Mouse (Mus musculus): Measurements from ENCODE around the gene Pah. TPM values are rescaled to one million over a fixed set of nuclear protein-coding genes. Genes with fewer than 3 reads are reported as not detected.

Gene Pah
- 1 to 10 TPM; 1.5 to 1.8 TPM for total RNA-seq (2021)

DNA sequence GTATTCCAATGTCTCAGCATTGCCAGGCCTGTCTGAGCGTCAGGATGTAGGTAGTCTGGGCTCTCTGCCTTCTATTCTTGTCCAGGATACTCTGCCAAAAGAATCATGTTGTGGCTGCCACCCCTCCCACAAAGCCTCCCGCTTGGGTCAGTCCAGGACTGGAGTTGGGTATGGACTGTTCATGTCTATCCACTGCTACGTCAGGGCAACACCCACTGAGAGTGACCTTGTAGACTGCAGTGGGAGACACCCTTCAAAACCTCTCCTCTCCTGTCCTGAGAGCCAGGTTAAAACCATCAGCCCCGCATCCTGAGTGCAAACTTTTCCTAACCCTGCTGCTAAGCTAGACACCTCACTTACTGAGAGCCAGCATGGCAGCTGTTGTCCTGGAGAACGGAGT lies at the start of gene Pah:
Gene Pah, plus strand, starts transcription at position 150 of the 400 bp plus-strand sequence.
- intact Hi-C loops (cut with DNase I): no loop called here
- DNase-seq (ENCODE audit: low spot score): no peak

DNA sequence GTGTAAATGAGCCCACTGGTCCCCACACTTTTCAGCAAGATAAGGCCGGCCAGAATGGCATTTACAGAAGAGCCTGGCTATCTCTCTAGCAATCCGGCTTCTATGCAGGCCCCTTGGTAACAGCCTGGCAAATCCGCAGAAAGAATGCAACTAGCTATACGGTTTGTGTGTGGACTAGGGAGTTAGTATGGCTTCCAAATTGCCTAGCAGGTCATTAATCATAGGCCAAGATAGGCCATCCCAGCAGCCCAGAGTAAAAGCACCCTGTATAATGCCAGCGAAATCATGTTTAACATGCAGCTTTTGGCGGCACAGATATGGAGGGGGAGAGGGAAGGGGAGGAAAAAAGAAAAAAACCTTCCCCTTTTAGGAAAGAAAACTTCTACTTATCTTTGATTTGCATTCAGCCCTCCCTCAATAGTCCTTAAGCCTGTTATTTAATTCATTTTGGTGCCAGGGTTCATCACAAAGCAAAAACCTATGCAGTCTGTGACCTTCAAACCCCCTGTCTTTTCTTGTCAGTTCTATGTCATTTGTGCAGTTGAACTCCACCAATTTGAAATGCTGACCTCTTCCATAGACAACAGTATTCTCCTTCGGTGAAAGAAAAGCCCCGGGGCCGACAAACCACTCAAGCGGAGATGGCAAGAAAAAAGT lies 48.0 kb upstream of the Pah start:
- intact Hi-C loops (cut with DNase I): no loop called here
- no peak for DNase-seq (ENCODE audit: low spot score)

DNA sequence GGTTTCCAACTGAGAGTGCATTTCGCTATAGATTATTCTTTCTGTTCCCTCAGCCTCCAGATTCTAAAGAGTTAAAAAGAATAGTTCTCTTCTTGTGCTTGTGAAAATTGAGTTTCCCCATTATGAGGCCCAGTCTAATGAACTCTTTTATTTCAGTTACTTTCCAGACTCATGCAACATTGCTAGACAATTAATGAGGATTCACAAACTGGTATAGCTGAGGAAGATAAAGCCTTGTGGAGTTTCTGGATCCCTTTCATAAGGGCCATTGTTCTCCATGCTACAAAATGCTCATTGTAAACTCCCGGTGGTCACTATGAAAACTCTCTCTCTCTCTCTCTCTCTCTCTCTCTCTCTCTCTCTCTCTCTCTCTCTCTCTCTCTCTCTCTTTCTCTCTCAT lies 46.6 kb upstream of the Pah start:
- DNase-seq (ENCODE audit: low spot score): no peak
- intact Hi-C loops (cut with DNase I): no loop called here

DNA sequence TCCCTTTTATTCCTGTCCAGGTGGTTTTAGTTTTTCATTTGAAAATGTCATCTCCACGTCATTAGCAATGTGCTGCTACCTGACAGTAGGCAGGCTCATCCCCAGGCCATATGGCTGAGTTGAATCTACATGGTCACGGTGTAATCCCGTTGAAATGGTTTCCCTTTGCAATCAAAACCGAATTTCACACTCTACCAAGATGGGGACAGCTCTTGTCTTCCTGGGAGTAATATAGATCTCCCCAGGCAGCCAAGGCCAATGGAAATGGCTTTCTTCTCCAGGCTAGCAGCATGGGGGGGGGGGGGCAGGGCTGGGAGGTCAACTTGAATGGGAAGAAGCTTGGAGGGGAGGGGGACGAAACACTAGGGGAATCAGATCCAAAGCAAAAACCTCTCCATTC lies 43.7 kb upstream of the Pah start:
- intact Hi-C loops (cut with DNase I): no loop called here
- no peak for DNase-seq (ENCODE audit: low spot score)

DNA sequence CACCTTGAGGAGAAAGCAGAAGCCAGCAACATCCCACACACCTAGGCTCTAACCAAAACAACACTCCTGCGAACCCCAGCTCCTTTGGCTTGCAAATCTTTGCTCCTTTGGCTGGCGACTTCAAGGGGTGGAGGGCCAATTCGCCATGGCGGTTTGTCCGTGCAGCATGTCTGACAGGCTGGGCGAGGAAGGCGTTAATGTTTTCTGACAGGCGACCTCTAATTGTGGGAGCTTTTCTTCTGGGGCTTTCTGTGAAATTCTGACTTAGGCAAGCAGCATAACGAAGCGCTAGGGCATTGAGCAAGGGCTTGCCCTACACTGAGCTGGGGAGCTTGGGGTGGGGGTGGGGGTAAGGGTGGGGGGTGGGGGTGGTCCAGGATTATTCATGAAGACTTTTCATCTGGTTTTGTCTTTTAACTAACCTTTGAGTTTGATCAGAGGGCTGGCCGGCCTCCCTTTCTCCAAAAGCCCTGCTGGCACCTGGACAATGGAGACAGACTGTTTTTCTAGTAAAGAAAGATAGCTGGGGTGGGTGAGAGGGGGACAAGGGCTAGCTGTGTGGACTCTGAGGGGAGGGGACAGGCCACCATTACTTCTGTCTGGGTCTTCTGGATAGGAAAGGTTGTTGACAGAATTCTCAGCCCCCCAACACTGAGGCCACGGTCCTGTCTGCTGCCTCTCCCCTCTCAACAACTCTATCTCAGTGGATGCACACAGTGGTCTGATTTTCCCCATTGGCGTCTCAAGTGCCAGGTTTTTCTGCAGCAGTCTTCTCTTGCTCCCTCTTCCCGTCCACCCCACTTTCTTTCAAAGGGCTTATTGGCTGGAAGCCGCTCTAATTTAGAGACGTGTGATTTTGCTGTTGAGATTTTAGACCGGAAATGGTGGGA lies 36.5 kb upstream of the Pah start:
- DNase-seq (ENCODE audit: low spot score): no peak
- intact Hi-C loops (cut with DNase I): no loop called here

DNA sequence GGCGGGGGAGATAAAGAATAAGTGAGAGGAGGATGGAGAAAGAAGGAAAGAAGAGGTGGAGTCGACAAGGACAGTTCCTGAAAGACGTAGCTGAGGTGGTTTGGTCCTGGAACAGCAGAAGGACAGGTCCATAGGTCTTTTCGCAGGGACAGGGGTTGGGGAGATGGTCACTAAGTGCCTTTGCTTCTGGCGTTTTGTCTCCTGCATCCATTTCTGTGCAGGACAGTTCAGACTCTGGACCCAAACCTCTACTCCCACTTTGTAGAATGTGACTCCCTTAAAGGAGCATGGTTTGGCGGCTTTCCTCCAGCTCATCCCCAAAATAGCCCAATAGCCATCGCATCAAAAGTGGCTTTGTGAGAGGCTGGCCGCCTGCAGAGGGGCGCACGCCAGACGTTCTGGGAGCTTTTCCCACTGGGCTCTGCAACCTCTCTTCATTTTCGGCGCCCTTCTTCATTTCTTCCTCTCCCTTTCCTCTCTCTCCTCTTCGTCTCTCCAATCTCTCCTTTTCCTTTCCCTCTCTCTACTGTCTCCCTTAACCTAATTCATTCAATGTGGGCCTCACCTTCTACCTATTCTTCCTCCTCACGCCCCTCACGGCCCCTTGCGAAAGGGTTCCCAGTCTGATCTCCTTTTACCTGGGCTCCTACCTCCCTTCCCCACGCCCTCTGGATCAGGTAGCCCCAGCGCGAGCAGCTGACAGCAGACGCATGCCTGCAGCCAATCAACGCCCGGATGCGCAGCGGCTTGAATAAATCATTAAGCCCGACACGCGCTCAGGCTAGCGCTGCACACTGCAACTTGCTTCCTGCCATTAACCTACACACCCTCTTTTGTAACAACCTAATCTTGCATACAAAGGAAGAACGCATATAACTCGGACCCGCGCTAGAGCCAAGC lies 35.6 kb upstream of the Pah start:
- no peak for DNase-seq (ENCODE audit: low spot score)
- intact Hi-C loops (cut with DNase I): no loop called here

DNA sequence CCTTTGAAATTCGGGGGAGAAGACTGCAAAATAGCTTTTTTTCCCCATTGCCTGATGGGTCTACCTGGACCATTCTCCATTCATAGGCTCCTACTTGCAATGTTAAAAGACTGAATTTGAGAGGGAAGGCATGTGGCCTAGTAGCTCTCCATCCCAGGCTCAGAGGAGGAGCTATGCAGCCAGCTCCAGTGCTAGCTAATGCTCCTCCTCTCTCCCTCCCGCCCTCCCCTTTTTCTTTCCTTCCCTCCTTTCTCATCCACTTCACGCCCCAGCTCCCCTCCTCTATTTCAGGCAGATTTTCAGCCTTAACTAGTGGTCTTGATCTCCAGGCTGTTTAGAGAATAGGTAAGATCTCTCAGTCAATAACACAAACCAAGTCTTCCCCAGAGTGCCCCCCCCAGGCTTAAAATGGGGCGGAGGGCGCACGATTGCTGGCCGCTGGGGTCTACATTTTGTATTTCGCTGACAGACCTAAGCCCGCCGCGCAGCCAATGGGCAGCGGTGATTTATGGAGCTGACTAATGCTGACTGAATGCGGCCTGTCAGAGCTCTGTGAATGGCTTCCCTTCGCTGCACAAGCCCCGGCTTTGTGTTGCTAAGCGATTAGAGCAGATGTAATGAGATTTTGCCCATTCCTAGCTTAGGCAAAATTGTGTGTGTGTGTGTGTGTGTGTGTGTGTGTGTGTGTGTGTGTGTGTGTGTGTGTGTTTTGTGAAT lies 33.0 kb upstream of the Pah start:
- intact Hi-C loops (cut with DNase I): no loop called here
- DNase-seq (ENCODE audit: low spot score): no peak

DNA sequence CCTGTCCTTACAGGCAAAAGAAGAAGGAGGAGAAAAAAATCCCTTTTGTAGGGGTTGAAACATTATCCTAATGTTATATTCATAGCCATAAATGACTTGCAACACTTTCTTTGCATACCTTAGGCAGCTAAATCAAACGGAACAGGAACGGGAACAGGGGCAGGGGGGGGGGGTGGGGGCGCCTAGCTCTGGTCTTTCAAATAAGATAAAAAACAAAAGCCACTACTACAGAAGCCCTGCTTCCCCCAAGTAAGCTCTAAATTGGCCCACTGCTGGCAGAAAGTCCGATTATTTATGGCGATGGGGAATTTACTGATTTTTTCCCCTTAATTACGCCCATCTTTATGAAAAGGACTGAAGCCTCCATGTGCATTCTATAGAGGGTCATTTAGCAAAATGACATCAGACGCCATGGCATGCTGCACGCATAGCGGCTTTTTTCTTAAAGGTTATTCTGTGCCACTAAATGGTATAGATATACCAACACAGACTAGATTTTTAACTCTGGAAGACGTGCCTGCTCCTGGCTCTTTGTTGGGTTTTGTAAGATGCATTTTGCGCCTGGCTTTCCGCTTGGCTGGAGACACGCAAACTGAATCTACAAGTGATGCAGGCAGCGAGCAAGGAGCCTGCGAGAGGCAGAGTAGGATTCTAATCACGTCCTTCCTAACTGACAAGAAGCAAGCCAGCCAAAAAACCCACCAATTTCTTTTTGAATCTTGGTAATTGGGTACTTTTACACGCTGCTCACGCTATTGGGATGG lies 32.2 kb upstream of the Pah start:
- no peak for DNase-seq (ENCODE audit: low spot score)
- intact Hi-C loops (cut with DNase I): no loop called here

DNA sequence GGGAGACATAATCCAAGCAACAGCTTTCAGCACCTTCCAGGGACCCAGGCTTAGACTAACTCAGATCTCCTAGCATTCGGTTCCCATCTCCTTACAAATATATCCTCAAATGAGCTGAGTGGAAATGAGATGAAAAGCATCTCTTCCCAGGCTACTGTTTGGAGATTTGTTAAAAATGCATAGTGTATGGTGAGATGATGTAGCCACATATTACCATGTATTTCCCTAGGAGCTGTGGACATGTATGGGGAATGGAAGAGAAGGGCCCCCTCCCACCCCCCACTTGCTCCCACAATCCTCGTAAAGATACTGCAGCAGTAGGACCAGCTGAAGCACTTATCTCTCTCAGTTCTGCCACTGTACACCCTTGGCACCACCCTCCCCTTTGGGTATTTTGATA lies 31.3 kb upstream of the Pah start:
- intact Hi-C loops (cut with DNase I): no loop called here
- no peak for DNase-seq (ENCODE audit: low spot score)

DNA sequence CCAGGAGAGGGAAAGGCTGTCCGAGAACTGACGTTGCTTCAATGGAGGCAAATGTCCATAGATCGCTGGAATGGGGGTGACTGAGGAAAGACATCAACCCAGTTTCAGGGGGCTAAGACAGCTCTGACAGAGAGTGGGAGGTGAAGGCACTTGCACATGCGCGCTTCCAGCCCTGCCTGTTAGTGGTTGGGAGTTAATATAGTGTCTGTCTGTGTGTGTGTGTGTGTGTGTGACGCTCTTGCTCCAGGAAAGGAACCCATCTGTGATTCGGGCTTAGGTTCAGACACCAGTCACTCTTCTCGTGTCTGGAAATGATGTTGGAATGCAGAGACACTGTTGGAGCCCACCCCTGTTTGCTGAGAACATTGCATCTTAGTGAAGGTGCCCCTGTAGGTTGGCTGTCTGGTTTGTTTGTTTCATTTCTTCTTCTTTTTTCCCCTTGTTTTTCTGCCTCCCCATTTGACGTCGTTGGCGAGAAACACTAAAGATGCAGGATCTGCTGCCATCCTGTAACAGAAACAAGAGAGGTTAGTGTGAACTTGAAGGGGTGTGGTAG lies 30.0 kb upstream of the Pah start:
- no peak for DNase-seq (ENCODE audit: low spot score)
- intact Hi-C loops (cut with DNase I): no loop called here

DNA sequence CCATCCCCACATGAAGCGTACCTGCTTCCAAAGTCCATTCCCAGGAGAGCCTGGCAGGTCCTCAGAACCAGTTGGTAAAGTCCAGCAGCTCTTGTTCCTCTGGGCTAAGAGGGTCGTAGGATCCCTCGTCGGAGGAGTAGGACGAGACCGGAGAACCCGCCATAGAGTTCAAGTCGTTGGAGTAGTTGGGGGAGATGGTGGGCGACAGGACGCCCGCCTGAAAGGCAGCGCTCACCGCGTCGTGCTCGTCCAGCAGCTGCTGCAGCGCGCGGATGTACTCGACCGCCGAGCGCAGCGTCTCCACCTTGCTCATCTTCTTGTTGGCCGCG lies 29.3 kb upstream of the Pah start:
- DNase-seq (ENCODE audit: low spot score): no peak
- intact Hi-C loops (cut with DNase I): no loop called here

DNA sequence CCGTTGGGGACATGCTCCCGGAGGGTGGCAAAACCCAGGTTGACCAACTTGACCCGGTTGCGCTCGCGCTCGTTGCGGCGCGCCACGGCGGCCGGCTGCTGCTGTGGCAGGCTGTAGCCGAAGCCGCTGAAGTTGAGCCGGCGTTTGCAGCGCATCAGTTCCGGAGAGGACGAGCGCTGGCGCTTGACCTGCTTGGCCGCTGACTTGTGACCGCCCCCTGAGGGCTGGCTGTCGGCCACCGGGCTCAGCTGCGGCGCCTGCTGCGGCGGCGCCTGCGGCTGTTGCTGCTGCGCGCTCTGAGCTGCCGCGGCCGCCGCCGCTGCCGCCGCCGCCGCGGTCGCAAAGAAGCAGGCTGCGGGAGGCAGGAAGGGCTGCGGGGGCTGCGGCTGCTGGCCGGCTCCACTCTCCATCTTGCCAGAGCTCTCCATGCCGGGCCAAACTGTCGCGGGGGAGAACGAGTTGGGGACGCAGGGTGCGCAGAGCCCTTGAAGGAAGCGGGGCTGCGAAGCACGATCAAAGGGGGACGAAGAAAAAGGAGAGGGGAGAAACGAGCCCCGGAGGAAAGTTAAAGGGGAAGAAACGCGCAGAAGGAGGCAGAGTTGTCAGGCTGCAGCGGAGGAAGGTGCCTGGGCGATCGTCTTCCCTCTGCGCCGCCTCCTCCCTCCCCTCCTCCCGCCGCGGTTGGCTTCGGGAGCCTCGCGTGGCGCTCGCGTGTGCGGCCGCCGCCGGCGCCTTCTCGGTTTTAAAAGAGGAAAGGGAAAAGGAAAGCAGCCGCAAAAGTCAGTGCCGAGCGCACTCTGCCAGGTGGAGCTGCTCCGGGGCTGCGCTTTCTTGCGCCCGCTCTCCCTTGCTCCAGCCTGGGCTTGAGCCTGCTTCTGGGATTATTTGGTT lies 28.7 kb upstream of the Pah start:
- intact Hi-C loops (cut with DNase I): no loop called here
- no peak for DNase-seq (ENCODE audit: low spot score)

DNA sequence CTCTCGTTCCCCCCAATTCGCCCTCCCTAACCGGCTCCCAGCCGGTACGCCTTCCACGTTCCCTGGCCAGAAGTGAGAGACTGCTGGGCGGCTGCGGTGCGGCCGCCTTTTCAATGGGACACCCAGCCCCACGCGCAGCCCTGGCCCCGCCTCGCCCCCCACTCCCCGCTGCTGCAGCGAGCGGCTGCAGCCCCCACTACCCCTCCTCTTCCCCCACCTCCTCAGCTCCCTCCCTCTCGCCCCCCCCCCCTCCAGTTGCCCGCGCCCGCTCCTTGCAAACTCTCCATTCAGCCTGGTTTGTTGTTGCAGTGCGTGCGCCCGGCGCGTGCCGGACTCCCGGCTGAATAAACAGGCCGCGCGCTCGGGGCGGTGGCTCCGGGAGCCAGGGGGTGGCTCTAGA lies 28.0 kb upstream of the Pah start, which contains the start of gene Ascl1:
Gene Ascl1, minus strand, starts transcription at position 85 of the 400 bp plus-strand sequence.
- intact Hi-C loops (cut with DNase I): no loop called here
- no peak for DNase-seq (ENCODE audit: low spot score)

DNA sequence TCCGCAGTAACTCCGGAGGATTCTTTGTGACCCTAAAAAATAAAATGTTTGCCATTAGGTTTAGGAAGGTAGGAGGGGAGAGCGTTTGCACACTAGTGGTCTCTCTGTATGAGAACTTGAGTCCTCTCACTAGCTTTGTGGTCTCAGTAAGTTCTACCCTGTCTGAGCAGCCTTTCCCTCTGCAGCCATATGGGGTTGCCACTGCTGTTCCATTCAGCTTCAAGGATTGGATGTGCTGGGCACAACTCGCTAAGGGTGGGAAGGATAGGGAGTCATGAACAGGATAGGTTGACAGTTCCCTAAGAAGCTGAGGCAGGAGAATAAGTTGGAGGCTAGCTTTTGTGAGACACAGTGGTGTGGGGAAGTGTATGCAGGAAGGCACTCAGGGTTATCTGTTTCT lies 27.4 kb upstream of the Pah start:
- intact Hi-C loops (cut with DNase I): no loop called here
- DNase-seq (ENCODE audit: low spot score): no peak

DNA sequence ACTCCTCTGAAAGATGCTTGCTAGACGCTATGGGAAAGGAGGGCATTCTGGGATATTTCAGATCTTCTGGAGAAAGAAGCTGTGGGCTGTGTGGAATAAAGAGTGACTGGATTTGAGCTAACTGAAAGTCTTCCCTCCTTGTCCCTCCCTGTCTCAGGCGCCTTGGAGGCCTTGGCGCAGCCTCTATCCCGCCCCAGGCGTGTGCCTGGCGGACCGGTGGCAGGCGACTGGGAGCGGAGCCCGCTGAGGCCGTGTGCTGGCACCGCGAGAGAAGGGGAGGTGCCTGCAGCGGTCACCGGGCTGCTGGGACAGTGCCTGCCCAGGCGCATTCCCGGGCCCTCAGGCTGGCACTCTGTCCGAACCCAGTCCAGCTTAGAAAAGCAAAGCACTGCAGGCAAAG lies 27.0 kb upstream of the Pah start:
- intact Hi-C loops (cut with DNase I): no loop called here

DNA sequence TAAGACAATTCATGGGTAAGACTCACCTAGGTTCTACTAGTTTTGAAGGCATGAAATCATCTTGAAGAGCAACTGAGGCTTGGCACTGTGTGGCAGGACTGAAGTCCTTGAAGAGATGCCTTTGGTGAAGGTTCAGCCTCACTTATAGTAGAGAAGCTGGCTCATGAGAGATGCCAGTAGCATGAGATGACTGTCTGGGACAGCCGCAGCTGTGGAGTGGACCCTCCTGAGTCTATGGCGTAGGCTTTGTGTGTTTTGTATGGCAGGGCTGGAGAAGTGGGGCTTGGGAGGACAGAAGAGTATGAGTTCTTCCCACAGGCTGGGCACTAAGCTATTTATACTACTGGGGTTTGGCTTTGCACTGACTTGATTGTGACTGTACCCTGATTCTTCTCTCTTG lies 24.5 kb upstream of the Pah start:
- no peak for DNase-seq (ENCODE audit: low spot score)
- intact Hi-C loops (cut with DNase I): no loop called here

More for the DNA sequence above, 27.0 kb upstream of the Pah start:
- DNase-seq (ENCODE audit: low spot score): no peak

DNA sequence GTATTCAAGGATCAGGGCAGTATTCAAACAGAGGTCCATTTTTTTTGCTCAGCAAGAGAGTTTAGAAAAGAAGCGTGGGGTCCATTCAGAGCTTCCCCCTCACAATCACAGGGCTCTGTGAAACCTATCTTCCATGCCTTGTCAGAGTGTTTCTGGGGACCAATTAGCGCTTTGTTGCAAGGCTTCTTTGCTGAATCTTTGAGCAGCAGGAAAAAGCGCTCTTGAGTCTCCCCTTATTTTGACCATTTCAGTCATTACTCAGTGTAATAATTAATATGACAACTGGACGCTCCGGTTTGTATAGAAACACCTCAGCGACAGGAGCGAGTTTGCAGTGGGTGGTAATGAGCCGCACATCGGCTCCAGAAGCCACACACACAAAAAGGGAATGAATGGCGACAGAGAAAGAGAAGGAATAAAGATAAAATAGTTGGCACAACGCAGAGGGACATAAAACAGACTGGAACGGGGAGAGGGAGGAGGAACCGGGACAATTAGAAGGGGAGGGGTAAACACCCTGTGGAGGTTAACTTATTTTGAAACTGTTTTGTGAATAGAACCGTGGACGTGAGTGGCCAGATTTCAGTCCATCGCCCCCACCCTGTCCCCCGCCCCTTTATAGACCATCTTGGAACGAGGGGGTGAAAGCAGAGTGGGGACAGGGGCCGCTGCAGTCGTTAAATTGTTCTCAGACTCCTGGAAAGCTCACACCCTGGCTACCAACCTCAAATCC lies 20.5 kb upstream of the Pah start:
- no peak for DNase-seq (ENCODE audit: low spot score)
- intact Hi-C loops (cut with DNase I): no loop called here
